Mouse (Mus musculus) adrenal gland, postnatal 4 days (tissue): ENCODE data around the gene Il31ra. TPM values are rescaled to one million over a fixed set of nuclear protein-coding genes. Genes with fewer than 3 reads are reported as not detected.

Experiments
- DNase-seq, 2 experiments: peaks; one replicate each; pipeline ENCODE4 v3.0.0; 2021 to 2022; ENCODE audit warnings: low spot score in 2 of 2, mixed read lengths in 2 of 2
- total RNA-seq, 2 experiments: library from RNA; stranded (reverse); gene quantifications; 2 replicates each; pipeline ENCODE4 v1.2.3; 2021

Il31ra gene
- total RNA-seq, 2 experiments from 2014 or later = 0.48 to 0.76 TPM

DNA sequence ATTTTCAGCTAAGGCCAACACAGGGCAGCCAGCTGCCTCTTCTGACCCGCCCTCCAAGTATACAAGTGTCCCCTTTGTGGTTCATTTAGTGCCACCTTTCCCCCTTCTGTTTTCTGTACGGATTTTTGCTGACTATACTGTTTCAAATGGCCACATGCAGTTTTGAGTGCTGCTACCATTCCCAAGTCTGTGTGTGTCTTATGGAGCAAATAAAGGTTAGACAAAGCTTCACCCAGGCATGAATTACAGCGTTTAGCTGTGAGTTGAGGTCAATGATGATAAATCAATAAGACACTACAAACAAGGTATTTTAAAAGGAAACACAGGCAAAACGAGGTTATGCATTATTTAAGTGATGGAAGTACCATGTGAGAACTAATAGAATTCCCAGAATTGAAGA is 24.6 kb downstream of the Il31ra start:
- DNase-seq = no peak

DNA sequence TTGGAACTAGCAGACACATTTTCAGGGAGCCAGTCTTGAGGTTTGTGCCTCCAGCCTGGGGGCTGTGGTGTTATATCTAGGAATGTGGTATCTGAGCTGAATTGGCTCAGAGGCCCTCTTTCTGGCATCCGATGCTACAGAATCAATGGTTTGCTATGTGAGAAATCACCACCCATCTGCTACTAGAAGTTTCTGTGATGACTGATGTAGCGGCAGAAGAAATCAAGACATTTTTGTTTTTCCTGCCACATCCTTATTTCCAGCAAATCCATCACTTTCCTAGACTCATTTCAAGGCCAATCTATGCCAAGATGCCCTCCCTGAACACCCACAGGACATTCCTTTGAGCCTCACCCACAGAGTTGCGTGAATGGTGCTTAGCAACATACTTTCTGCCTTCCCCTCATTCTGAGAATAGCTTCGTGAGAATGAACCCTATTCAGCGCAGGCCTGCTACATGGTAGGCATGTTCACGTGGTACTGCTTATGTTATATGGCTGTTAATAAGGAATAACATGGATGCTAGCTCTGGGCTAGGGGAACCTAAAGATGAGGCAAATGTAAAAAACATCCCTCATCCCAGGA is 33.5 kb downstream of the Il31ra start:
- no peak for DNase-seq

- DNase-seq = no peak
These were observed 37.7 kb downstream of the Il31ra start for GRCm38 (mm10) chr13:112556501-112556900.

GRCm38 (mm10) chr13:112553304-112553703 is 40.9 kb downstream of the Il31ra start:
- DNase-seq = no peak

- DNase-seq = no peak
These were observed 42.3 kb downstream of the Il31ra start for GRCm38 (mm10) chr13:112551641-112552548.

- DNase-seq = no peak
These were observed 52.8 kb downstream of the Il31ra start for GRCm38 (mm10) chr13:112541223-112541975.

- no peak for DNase-seq
These were observed 53.5 kb downstream of the Il31ra start for GRCm38 (mm10) chr13:112540616-112541015.

DNA sequence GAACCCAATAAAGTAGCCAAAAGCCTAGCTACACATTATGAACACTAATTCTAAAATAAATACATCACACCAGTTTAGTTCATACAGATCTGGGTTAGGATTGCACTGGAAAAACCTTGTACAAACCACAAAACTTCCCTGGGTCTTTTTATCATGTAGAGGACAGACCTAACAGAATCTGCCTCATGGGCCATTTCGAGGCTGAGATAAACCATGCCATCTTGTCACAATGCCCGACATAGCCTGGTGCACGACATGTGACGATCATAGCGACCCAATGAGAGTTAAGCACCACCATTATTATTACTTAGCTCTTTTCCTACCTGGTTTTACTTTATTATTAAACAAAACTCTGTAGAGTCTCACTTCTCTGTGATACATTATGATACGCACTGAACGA is 57.1 kb downstream of the Il31ra start:
- no peak for DNase-seq

GRCm38 (mm10) chr13:112536611-112537010 is 57.5 kb downstream of the Il31ra start:
- DNase-seq = no peak

DNA sequence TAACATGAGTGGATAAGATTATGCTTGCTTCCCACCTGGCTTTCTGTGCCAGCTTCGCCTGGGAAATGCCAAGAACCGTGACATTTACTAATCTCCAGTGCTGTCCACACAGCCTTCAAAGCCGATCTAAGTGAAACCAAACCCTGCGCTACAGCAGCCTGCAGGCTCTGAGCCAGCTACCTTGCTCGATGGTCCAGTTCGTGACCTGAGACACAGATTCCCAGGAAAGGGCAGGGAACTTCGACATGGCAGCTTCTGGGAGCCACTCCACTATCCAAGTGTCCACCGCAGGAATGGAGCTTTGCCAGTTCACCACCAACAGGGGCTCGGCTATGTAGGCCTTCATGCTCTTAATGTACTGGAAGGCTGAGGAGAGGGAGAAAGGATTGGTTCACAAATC is 60.6 kb downstream of the Il31ra start:
- no peak for DNase-seq

- no peak for DNase-seq
These were observed 61.9 kb downstream of the Il31ra start for GRCm38 (mm10) chr13:112532235-112532634.

DNA sequence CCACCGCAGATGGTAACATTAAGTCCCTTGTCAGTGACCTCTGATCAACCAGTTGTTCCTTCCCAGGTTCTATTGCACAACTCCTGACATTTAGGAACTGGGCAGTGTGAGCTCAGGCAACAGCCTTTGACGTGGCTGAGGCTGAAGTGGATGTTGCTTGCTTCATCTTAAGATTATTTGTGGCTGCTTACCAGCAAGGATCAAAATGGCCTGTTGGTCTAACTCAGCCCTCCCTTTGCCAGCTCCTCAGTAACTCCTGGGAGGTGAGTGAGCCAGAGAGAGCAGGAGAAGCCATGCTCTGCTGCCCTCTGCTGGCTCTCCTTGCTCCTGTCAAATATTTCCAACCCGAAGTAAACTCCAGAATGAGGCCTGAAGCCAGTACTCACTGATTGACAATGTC is 64.3 kb downstream of the Il31ra start:
- DNase-seq = peak; percentile 35 to 52

DNA sequence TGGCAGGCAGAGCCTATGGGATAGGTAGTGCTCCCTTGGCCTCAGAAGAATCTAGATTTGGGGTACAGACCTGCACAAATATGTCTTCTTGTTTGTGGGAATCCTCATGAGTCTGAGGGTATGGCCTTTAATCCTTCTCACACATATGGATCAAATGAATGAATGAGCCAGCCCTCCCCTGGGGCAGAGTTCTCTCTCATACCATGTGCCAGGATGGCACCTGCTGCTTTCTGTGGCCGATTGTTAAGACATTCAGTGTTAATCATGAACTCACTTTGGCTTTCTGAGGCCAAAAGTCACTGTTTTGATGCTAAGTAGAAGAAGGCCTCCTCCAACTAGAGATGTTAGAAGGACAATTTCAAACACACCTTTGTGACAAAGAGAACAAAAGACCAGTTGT is 67.0 kb downstream of the Il31ra start:
- no peak for DNase-seq

GRCm38 (mm10) chr13:112523346-112523970 is 70.7 kb downstream of the Il31ra start:
- DNase-seq = no peak

DNA sequence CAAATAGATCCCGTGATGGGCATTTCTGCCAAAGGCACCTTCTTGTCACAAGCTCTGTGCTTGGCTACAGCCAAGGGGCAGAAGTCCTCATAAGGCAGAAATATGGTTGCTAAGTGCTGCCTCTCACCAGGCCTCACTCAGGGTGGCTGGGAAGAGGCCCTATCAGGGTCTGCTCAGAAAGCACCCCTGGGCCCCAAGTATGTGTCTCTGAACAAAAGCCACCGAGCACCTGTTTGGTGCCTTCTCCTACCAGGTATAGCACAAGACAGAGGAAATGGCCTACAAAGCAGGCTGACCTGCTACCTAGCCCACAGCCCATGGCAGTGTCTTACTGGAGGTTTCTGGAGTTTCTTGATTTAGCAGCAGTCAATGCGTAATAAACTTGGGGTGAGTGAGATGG is 71.3 kb downstream of the Il31ra start:
- no peak for DNase-seq

DNA sequence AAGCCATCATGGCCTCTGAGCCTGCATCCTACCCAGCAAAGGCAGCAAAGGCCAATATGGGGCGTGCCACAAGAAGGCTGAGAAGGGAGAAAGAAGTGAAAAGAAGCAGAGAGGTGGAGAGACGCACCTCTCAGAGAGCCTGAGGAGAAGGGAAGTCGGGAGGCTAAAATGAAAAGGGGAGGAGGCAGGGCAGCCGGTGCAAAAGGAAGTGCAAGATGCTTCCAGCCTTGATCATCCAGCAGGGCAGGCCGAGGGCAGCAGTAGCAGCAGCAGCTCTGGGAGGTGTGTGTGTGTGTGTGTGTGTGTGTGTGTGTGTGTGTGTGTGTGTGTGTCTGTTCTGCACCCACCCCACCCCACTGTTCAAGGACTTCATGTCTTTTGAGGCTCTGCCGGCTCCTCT is 71.9 kb downstream of the Il31ra start:
- no peak for DNase-seq

GRCm38 (mm10) chr13:112514546-112514945 is 79.6 kb downstream of the Il31ra start:
- DNase-seq = no peak

- DNase-seq = no peak
These were observed 81.3 kb downstream of the Il31ra start for GRCm38 (mm10) chr13:112512824-112513223.

GRCm38 (mm10) chr13:112511810-112512209 is 82.3 kb downstream of the Il31ra start:
- DNase-seq = no peak

- peak in 1 of 2 experiments; percentile 27 for DNase-seq
These were observed 82.9 kb downstream of the Il31ra start for GRCm38 (mm10) chr13:112511261-112511660.

GRCm38 (mm10) chr13:112510437-112511212 is 83.5 kb downstream of the Il31ra start:
- no peak for DNase-seq
